Mouse (Mus musculus): ENCODE measurements around the gene Doc2a. TPM values are rescaled to one million over a fixed set of nuclear protein-coding genes. Genes with fewer than 3 reads are reported as not detected.

The Doc2a gene
- 19.8 and 23.8 TPM in 2 replicates for polyA plus RNA-seq (2015; fragmentation: Nextera tagmentation; extraction: Ambion mirVana)

DNA sequence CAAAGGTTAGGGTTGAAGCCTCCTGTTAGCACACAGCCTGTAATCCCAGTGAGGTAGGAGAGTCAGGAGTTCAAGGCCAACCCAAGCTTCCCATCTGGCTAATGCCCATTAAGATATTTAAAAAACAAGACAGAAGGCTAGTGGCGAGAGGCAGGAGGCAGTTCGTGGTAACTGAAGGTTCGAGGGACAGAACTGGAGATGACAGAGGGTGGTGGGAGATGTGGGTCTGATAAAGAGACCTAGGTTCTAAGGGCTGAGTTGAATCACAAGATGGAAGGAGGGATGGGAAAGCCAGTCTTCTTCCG, at the start of gene Doc2a:
TSS of gene Doc2a (plus strand) at position 301 of the 305 bp plus-strand sequence.
- Histone ChIP-seq H3K27me3 (replicated peaks) (no peaks in the 10 kb centered on the region; the same call in 1 of the 2 replicates), H3K27ac (0 out of 2 replicates have a peak within 1 kb of the TSS, but pooled peaks have one; percentile 26), H3K4me1 (peaks cover 27% of the 10 kb centered on the region), H3K4me3 (peak within 1 kb of the TSS; percentile 60), H3K9ac (peak within 1 kb of the TSS; percentile 72), H3K4me2 (peak within 1 kb of the TSS; percentile 99), H3K9me3 (no peaks in the 10 kb centered on the region), H3K36me3 (replicated peaks) (no peaks in the 10 kb centered on the region; the same call in 1 of the 2 replicates)
- ATAC-seq (replicated peaks): no peak
- WGBS: 20% methylated on average over 4 of the region's 4 CpGs

DNA sequence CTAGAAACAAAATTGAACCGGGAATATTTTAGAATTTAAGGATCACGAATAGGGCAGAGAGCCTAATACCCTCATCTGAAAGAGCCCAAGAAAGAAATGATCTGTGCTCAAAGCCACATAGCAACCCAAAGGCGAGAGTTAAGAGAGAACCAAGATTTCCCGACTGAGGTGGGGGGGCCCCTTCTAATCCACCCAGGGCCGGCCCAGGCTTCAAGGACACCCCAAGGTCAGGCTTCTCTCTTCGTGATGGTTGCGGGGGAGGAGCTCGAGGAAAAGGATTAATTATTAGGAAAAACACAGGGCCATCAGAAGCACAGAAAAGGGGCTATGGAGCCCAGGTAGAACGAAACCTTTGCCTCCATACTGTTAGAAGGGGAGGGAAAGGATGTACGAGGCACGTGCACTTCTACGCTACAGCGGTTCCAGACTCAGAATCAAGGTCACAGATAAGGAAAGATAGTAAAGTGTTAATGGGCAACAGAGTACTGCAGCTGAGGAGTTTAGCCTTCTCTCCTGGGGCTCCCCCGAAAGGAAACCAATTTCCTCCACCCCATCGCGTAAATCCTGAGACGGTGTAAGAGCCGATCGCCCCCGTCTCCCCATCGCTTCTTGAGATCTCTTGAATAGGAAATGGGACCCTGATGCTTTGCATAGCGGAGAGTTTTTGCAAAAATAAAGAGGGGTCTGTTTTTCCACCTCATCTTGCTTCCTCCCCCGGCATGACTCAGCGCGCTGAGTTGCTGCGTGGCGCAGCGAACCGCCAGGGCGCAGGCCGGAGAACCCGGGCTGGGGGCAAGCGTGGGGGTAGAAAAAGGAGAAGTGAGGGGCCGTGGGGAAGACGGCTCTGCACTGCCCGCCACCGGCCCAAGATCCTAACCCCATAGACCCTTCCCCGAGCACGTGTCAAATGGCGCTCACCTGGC, 48.8 kb upstream of the Doc2a start:
- Histone ChIP-seq H3K4me3 (peak overlapping the region; percentile 66), H3K27me3 (replicated peaks) (no peaks in the 10 kb centered on the region), H3K9me3 (no peaks in the 10 kb centered on the region), H3K27ac (peak overlapping the region; percentile 93), H3K4me2 (peak overlapping the region; percentile 83), H3K36me3 (replicated peaks) (peaks cover 13% of the 10 kb centered on the region), H3K4me1 (peaks cover 37% of the 10 kb centered on the region), H3K9ac (peak overlapping the region; percentile 70)
- no peak for ATAC-seq (replicated peaks)
- under 1% methylated on average over 40 of the region's 40 CpGs for whole genome bisulfite sequencing

DNA sequence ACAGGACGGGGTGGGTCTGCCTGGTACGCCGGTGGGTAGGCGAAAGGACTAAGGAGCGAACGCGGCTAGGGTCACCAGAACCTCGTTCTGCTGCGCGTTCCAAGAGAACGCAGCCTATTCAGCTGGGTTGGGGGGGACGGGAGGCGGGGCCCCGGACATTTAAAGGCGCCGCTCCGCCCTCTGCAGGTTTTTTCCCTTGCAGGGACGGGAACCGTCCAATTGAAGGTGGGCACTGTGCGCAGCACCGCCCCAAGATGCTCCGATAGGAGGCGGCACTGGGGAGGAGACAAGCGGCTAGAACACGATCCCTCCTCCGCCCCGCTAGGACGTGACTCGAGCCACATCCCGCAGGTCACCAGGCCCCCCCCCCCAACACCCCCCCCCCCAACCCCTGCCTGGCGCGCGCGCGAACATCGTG, 48.2 kb upstream of the Doc2a start:
- peak overlapping the region; percentile 83 for H3K4me2 ChIP-seq
- peak overlapping the region; percentile 66 for H3K4me3 ChIP-seq
- peak overlapping the region; percentile 93 for H3K27ac ChIP-seq
- H3K9ac ChIP-seq: peak overlapping the region; percentile 70
- no peaks in the 10 kb centered on the region for H3K27me3 ChIP-seq (replicated peaks)
- H3K36me3 ChIP-seq (replicated peaks): peaks cover 13% of the 10 kb centered on the region
- no peaks in the 10 kb centered on the region for H3K9me3 ChIP-seq
- peaks cover 37% of the 10 kb centered on the region for H3K4me1 ChIP-seq
- under 1% methylated on average over 29 of the region's 36 CpGs for WGBS
- peak; percentile 96 for ATAC-seq (replicated peaks)

DNA sequence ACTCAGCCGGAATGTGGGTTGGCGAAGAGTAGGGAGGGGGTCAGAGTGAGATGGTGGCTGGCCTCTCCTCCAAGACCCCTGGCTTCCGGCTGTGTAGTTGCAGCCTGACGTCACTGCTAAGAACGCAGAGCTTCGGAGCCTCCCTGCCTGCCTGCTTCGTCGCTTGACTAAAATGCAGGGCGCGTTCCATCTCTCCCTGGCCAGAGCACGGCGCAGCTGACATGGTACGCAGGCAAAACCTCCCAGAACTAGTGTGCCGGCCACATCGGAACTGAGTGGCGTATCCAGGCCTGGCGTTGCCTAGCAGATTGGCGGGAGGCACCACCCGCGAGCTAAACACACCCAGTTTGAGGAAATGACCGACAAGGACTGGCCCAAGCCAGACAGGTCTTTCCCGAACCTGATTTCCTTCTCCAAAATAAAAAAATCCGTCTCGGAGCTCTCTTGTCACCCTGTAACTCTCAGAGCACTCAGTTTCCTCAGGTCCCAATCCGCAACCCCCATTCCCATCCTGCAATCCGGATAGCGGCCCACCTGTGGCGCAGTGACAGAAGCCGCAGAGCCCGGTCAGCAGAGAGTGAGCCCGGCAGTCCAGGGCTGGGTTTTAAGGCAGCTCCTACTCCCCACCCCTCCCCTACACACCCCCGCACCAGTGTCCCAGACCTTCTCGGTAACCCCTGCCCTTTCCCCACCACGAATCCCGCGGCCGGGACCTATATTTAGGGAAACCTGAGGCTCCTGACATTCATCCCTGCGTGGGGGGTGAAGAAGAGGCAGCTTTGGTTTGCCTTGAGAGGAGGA, 47.5 kb upstream of the Doc2a start:
- Histone ChIP-seq H3K27ac (peak overlapping the region; percentile 93), H3K27me3 (replicated peaks) (no peaks in the 10 kb centered on the region), H3K9me3 (no peaks in the 10 kb centered on the region), H3K36me3 (replicated peaks) (peaks cover 11% of the 10 kb centered on the region), H3K4me3 (peak overlapping the region; percentile 66), H3K4me2 (peak overlapping the region; percentile 83), H3K9ac (peak overlapping the region; percentile 65), H3K4me1 (peaks cover 37% of the 10 kb centered on the region)
- ATAC-seq (replicated peaks): peak; percentile 90
- WGBS: 2% methylated on average over 37 of the region's 38 CpGs

DNA sequence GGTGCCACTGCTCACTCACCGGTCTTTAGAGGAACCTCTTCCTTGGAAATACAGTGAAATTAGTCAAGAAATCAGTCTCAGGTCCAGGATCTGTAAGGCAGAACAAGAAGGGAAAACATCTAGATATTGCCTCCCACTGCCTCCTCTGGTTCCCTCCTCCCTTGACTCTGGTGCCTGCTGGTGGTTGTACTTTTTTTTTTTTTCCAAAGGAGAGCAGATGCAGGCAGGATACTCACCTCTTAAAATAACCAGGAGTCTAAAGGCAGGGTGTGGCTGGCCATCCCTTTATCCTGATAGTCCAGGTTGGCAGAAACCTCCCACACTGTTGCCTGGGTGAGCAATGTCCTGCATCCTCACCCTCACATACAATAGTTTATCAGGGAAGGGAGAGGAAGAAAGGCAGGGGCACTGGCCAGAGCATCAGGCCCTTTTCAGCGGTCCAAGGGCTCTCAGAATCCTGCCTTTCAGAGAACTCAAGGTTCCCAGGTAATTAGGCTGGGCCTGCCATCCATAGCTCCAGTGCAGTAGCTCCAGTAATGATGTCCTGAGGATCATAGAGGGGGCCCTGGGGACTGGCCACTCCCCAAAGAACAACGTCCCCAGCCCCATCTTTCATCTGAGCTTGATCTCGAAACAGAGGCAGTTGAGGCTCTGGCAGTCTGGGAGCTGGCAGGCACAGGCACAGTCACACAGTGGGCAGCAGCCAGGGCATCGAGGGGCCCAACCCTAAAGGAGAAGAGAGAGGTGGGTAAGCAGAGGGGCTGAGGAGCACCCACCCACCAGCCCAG, 46.8 kb upstream of the Doc2a start:
- Histone ChIP-seq H3K9me3 (no peaks in the 10 kb centered on the region), H3K4me1 (peaks cover 37% of the 10 kb centered on the region), H3K4me3 (peak overlapping the region; percentile 66), H3K27ac (peak overlapping the region; percentile 93), H3K36me3 (replicated peaks) (peaks cover 3% of the 10 kb centered on the region; the same call in 1 of the 2 replicates), H3K9ac (peak overlapping the region; percentile 65), H3K4me2 (peak overlapping the region; percentile 83), H3K27me3 (replicated peaks) (no peaks in the 10 kb centered on the region)
- no peak for ATAC-seq (replicated peaks)
- 49% methylated on average over 5 of the region's 5 CpGs for WGBS

DNA sequence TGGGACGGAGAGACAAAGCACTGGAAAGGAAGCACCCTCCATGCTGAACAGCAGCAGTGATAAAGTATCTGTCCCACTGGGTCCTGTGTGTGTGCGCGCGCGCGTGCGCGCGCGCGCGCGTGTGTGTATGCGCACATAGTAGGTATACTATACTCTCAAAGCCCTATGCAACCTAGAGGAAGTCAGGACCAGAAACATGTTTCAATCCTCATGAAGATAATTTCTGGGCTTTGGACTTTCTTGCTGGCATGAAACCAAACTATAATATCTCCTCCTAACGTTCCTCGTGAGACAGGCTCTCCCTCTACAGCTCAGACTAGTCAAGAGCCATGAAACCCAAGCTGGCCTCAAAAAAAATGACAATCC, 46.2 kb upstream of the Doc2a start:
- Histone ChIP-seq H3K27ac (no peak overlapping the region), H3K4me1 (peaks cover 35% of the 10 kb centered on the region), H3K36me3 (replicated peaks) (no peaks in the 10 kb centered on the region; the same call in 1 of the 2 replicates), H3K9me3 (no peaks in the 10 kb centered on the region), H3K4me2 (no peak overlapping the region), H3K27me3 (replicated peaks) (no peaks in the 10 kb centered on the region), H3K4me3 (no peak overlapping the region), H3K9ac (peak overlapping the region; percentile 8; the same call in 1 of the 2 replicates)
- 96% methylated on average over 16 of the region's 16 CpGs for WGBS
- ATAC-seq (replicated peaks): no peak

DNA sequence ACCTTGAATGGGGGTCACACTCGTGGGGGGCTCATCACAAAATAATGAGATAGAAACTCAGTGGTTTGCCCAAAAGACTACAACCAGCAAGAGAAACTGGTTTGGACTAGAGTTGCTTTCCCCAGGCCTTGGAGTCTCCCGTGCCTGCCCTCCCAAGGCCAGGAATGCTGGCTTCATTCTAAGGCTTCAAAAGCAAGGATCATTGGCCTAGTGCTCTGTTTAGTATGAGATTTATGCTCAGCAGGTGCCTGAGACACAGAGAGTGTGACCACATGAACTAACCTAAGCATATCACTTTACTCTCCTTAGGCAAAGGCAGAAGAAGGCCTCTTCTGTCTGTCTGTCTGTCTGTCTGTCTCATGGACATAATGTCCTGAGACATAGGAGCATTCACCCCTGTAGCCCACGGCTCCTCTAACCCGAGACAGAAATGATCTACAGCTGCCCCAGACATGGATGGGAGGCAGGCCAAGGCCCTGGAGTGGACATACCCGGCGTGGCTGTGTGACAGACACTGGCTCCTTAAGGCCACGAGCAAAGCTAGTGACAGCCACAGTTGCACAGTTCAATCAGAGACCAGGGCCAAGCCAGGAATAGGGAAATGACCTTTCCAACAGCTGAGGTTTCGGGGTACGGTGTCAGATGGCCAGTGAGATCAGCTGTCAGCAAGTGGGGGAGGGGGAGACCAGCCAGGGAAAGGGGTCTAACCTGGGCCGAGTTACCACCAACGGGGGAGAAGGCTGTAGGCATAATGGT, 44.9 kb upstream of the Doc2a start:
- ATAC-seq (replicated peaks): no peak
- Histone ChIP-seq H3K27ac (no peak overlapping the region), H3K9me3 (no peaks in the 10 kb centered on the region), H3K36me3 (replicated peaks) (no peaks in the 10 kb centered on the region), H3K9ac (no peak overlapping the region), H3K4me1 (peaks cover 23% of the 10 kb centered on the region), H3K27me3 (replicated peaks) (no peaks in the 10 kb centered on the region), H3K4me3 (no peak overlapping the region), H3K4me2 (no peak overlapping the region)
- 87% methylated on average over 11 of the region's 11 CpGs for WGBS

DNA sequence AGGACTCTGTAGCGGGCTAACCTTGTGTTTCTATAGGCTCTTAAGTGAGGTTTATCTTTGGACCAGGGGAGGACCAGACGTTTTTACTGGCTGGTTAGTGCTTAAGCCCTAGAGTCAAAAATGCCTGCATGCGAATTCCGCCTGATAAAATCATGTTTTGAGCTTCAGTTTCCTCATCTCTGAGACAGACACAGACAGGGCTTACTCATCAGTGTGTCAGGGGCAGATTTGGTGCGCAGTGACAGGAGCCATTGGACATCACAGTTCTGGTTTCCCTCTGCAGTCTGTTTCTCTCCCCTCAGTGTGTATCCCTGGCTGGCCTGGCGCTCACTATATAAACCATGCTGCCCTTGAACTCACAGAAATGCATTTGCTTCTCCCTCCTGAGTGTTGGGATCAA, 44.0 kb upstream of the Doc2a start:
- no peak for ATAC-seq (replicated peaks)
- Histone ChIP-seq H3K4me2 (no peak overlapping the region), H3K9ac (no peak overlapping the region), H3K4me1 (peaks cover 18% of the 10 kb centered on the region), H3K36me3 (replicated peaks) (no peaks in the 10 kb centered on the region), H3K9me3 (no peaks in the 10 kb centered on the region), H3K27ac (no peak overlapping the region), H3K27me3 (replicated peaks) (no peaks in the 10 kb centered on the region), H3K4me3 (no peak overlapping the region)
- 91% methylated on average over 6 of the region's 6 CpGs for WGBS

DNA sequence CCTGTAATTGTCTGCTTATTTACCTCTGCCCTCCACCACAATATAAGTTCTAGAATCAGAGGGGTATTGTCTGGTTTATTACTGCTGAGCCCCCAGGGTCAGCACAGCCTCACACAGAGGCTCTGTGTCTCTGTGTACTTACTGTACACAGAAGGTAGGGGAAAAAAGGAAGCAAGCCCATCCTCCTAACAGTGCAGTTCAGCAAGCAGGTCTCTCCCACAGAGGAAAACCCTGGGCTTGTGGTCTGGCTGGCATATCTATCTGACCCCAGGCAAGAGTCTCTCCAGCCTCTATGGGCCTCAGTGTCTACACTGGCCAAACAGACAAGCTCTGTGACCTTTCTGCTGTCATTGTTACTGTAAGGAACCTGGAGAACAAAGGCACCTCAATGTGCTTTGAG, 43.5 kb upstream of the Doc2a start:
- Histone ChIP-seq H3K4me2 (no peak overlapping the region), H3K9ac (no peak overlapping the region), H3K27ac (no peak overlapping the region), H3K4me3 (no peak overlapping the region), H3K36me3 (replicated peaks) (no peaks in the 10 kb centered on the region), H3K9me3 (no peaks in the 10 kb centered on the region), H3K27me3 (replicated peaks) (no peaks in the 10 kb centered on the region), H3K4me1 (peaks cover 22% of the 10 kb centered on the region)
- ATAC-seq (replicated peaks): no peak

DNA sequence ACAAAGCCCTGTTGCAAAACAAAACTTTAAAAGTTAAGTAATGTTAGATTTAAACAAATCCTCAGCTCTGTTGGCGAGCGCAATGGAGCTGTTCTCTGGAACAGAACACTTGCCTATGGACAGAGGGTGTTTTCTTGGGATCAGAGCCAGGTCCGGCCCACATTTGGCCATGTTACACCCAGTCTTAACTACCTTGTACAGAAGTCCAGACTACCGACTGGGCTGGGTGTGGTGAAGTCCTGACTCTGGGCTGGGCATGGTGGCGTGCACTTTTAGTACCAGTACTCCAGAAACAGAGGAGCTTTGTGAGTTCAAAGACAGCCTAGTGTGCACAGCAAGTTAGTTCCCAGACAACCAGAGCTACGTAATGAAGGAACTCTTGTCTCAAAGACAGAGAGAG, 40.3 kb upstream of the Doc2a start:
- H3K27ac ChIP-seq: no peak overlapping the region
- H3K9me3 ChIP-seq: no peaks in the 10 kb centered on the region
- no peak overlapping the region for H3K4me3 ChIP-seq
- no peak for ATAC-seq (replicated peaks)
- H3K27me3 ChIP-seq (replicated peaks): no peaks in the 10 kb centered on the region
- H3K4me2 ChIP-seq: no peak overlapping the region
- peaks cover 18% of the 10 kb centered on the region for H3K4me1 ChIP-seq
- no peaks in the 10 kb centered on the region for H3K36me3 ChIP-seq (replicated peaks)
- no peak overlapping the region for H3K9ac ChIP-seq
- 83% methylated on average over 6 of the region's 6 CpGs for WGBS

DNA sequence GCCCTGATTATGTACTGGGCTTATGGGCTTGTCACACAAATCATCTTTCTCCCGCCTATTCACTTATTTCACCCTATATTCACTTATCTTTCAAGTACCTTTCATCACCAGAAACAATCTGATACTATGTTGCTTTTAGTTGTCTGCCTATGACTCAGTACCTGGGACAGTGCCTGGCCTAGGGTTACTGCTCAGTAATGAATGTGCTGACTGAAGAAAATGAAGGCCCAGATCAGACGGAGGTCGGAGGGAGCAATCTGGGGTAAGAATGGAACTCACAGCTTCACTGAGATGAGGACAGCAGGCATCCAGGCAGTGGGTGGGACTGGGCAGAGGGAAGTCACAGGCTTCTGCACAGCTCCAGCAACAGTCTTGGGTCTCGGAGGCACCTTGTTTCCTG, 39.8 kb upstream of the Doc2a start:
- peak overlapping the region; percentile 73; the same call in 1 of the 2 replicates for H3K4me2 ChIP-seq

More for the DNA sequence above, 39.8 kb upstream of the Doc2a start:
- Histone ChIP-seq H3K4me1 (peaks cover 18% of the 10 kb centered on the region), H3K9ac (no peak overlapping the region), H3K9me3 (no peaks in the 10 kb centered on the region), H3K4me3 (no peak overlapping the region), H3K27ac (no peak overlapping the region), H3K36me3 (replicated peaks) (no peaks in the 10 kb centered on the region), H3K27me3 (replicated peaks) (no peaks in the 10 kb centered on the region)
- WGBS: 74% methylated on average over 4 of the region's 4 CpGs
- ATAC-seq (replicated peaks): no peak

Data from midbrain, embryonic 15.5 days (tissue).